8 mouse cellular contexts compared by ENCODE assay signal in the genomic region with DNA sequence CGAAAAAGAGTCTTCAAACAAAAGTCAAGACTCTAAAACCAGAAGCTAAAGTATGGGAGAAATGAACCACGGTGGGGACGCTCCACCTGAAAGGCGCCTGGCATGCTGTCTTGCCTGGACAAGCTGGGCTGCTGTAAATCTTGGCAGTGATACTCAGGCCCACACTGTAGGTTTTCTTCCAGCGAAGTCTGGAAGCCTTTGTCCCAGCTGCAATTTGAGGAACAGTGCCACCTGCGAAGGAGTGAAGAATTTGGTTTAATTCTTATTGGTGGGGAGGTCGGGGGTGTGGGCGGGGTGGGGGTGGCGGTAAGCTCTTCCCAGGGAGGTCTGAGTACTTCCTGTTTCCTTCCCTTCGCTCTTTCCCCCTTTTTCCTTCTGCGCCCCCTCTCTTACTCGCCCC. TPM values are rescaled to one million over a fixed set of nuclear protein-coding genes. Genes with fewer than 3 reads are reported as not detected.
DNase-seq lines count a peak whose midpoint lies in the region; ATAC-seq lines count a peak whose summit lies in the region.

No protein-coding gene starts in this region.

- H3K9ac ChIP-seq in kidney, embryonic 15.5 days = no peak overlapping the region
- peak overlapping the region; percentile 55 for H3K9ac ChIP-seq in embryonic facial prominence, embryonic 11.5 days (replicated peaks; ENCODE audit: low read length)
- peak overlapping the region; percentile 22; the same call in 1 of the 2 replicates for H3K9ac ChIP-seq in hindbrain, embryonic 14.5 days
- peak overlapping the region; percentile 40; the same call in 1 of the 2 replicates for H3K9ac ChIP-seq in midbrain, embryonic 15.5 days

- H3K4me2 ChIP-seq in kidney, embryonic 15.5 days = peak overlapping the region; percentile 69
- peak overlapping the region; percentile 60 for H3K4me2 ChIP-seq in embryonic facial prominence, embryonic 11.5 days (ENCODE audit: low read depth, low read length)
- H3K4me2 ChIP-seq in hindbrain, embryonic 14.5 days (replicated peaks) = peak overlapping the region; percentile 49
- peak overlapping the region; percentile 75 for H3K4me2 ChIP-seq in midbrain, embryonic 15.5 days

- no peak overlapping the region for H3K27ac ChIP-seq in kidney, embryonic 15.5 days
- H3K27ac ChIP-seq in embryonic facial prominence, embryonic 11.5 days (replicated peaks; ENCODE audit: low read depth, low read length) = no peak overlapping the region
- no peak overlapping the region for H3K27ac ChIP-seq in hindbrain, embryonic 14.5 days
- H3K27ac ChIP-seq in midbrain, embryonic 15.5 days = no peak overlapping the region; the same call in 1 of the 2 replicates

- WGBS in kidney, embryonic 15.5 days = 8% methylated on average over 10 of the region's 12 CpGs
- WGBS in embryonic facial prominence, embryonic 11.5 days = 9% methylated on average over 9 of the region's 12 CpGs
- 6% methylated on average over 10 of the region's 12 CpGs for WGBS in hindbrain, embryonic 14.5 days
- WGBS in midbrain, embryonic 15.5 days = 10% methylated on average over 10 of the region's 12 CpGs

- no peaks in the 10 kb centered on the region for H3K9me3 ChIP-seq in kidney, embryonic 15.5 days (replicated peaks)
- H3K9me3 ChIP-seq in embryonic facial prominence, embryonic 11.5 days (replicated peaks; ENCODE audit: control insufficient read depth, low read length) = no peaks in the 10 kb centered on the region
- no peaks in the 10 kb centered on the region for H3K9me3 ChIP-seq in hindbrain, embryonic 14.5 days (ENCODE audit: control insufficient read depth, low read length)
- H3K9me3 ChIP-seq in midbrain, embryonic 15.5 days = no peaks in the 10 kb centered on the region

- H3K4me1 ChIP-seq in kidney, embryonic 15.5 days = peaks cover 15% of the 10 kb centered on the region
- no peaks in the 10 kb centered on the region for H3K4me1 ChIP-seq in embryonic facial prominence, embryonic 11.5 days (ENCODE audit: control insufficient read depth, insufficient read depth, low read length)
- H3K4me1 ChIP-seq in hindbrain, embryonic 14.5 days (replicated peaks; ENCODE audit: control insufficient read depth, insufficient read depth, low read length) = peaks cover 6% of the 10 kb centered on the region; the same call in 1 of the 2 replicates
- peaks cover 12% of the 10 kb centered on the region for H3K4me1 ChIP-seq in midbrain, embryonic 15.5 days

- peak; percentile 55 for ATAC-seq in kidney, embryonic 15.5 days (replicated peaks; ENCODE audit: low FRiP score)
- ATAC-seq in embryonic facial prominence, embryonic 11.5 days (replicated peaks; ENCODE audit: insufficient number of reproducible peaks, low FRiP score, low TSS enrichment, low read depth) = peak; percentile 45
- 0 out of 2 replicates have a peak, but pooled peaks have one; percentile 34 for ATAC-seq in hindbrain, embryonic 14.5 days (ENCODE audit: low FRiP score)
- ATAC-seq in midbrain, embryonic 15.5 days (replicated peaks) = peak; percentile 45
- ATAC-seq in activated CD4-positive, CD25-positive, alpha-beta regulatory T cell, adult 4 months = no peak

- peak overlapping the region; percentile 41 for H3K4me3 ChIP-seq in kidney, embryonic 15.5 days (replicated peaks)
- peak overlapping the region; percentile 28 for H3K4me3 ChIP-seq in embryonic facial prominence, embryonic 11.5 days (ENCODE audit: low read depth, low read length)
- H3K4me3 ChIP-seq in hindbrain, embryonic 14.5 days (replicated peaks; ENCODE audit: low read length) = peak overlapping the region; percentile 27
- H3K4me3 ChIP-seq in midbrain, embryonic 15.5 days = peak overlapping the region; percentile 40

- no peaks in the 10 kb centered on the region for H3K36me3 ChIP-seq in kidney, embryonic 15.5 days
- no peaks in the 10 kb centered on the region for H3K36me3 ChIP-seq in embryonic facial prominence, embryonic 11.5 days (replicated peaks; ENCODE audit: control insufficient read depth, insufficient read depth, low read depth, low read length)
- no peaks in the 10 kb centered on the region for H3K36me3 ChIP-seq in hindbrain, embryonic 14.5 days (replicated peaks; ENCODE audit: control insufficient read depth, insufficient read depth)
- no peaks in the 10 kb centered on the region for H3K36me3 ChIP-seq in midbrain, embryonic 15.5 days (replicated peaks)

- H3K27me3 ChIP-seq in kidney, embryonic 15.5 days = peaks cover 66% of the 10 kb centered on the region
- peaks cover 15% of the 10 kb centered on the region for H3K27me3 ChIP-seq in embryonic facial prominence, embryonic 11.5 days (ENCODE audit: control insufficient read depth, insufficient read depth, low read length)
- peaks cover 77% of the 10 kb centered on the region for H3K27me3 ChIP-seq in hindbrain, embryonic 14.5 days (ENCODE audit: control insufficient read depth, insufficient read depth, low read length)
- H3K27me3 ChIP-seq in midbrain, embryonic 15.5 days (replicated peaks) = peaks cover 34% of the 10 kb centered on the region

- no peak for DNase-seq in kidney, postnatal 10 days
- peak; percentile 50 for DNase-seq in embryonic facial prominence, embryonic 11.5 days (ENCODE audit: low spot score)
- DNase-seq in hindbrain, embryonic 14.5 days (ENCODE audit: low spot score) = no peak
- no peak for DNase-seq in spleen, postnatal 10 days (ENCODE audit: low spot score in 2 of 2)
- DNase-seq in frontal cortex, postnatal 10 days (ENCODE audit: low spot score in 2 of 2) = no peak

RNA-seq across cellular contexts. Expression of gene Six3, which starts 31.9 kb away (rescaled TPM):
- not detected in 2 replicates for polyA plus RNA-seq in kidney, embryonic 15.5 days (2015; fragmentation: Nextera tagmentation; extraction: Ambion mirVana)
- polyA plus RNA-seq in embryonic facial prominence, embryonic 11.5 days (2014; fragmentation: Nextera tagmentation; extraction: Ambion mirVana) = 9.5 and 10.5 TPM in 2 replicates
- polyA plus RNA-seq in hindbrain, embryonic 14.5 days (2014; fragmentation: Nextera tagmentation; extraction: Ambion mirVana) = 0.52 TPM in 1 of 2 replicates, not detected in the other
- 30.2 and 30.4 TPM in 2 replicates for polyA plus RNA-seq in midbrain, embryonic 15.5 days (2015; fragmentation: Nextera tagmentation; extraction: Ambion mirVana)
- polyA plus RNA-seq in activated CD4-positive, CD25-positive, alpha-beta regulatory T cell, adult 4 months (2017; shearing (Covaris generic)) = not detected

RNA-seq across cellular contexts. Expression of gene Six2, which starts 42.8 kb away (rescaled TPM):
- 16.9 and 18.9 TPM in 2 replicates for polyA plus RNA-seq in kidney, embryonic 15.5 days (2015; fragmentation: Nextera tagmentation; extraction: Ambion mirVana)
- polyA plus RNA-seq in embryonic facial prominence, embryonic 11.5 days (2014; fragmentation: Nextera tagmentation; extraction: Ambion mirVana) = 42.5 and 55.0 TPM in 2 replicates
- 0.55 and 0.64 TPM in 2 replicates for polyA plus RNA-seq in hindbrain, embryonic 14.5 days (2014; fragmentation: Nextera tagmentation; extraction: Ambion mirVana)
- 0.27 and 0.49 TPM in 2 replicates for polyA plus RNA-seq in midbrain, embryonic 15.5 days (2015; fragmentation: Nextera tagmentation; extraction: Ambion mirVana)
- not detected for polyA plus RNA-seq in activated CD4-positive, CD25-positive, alpha-beta regulatory T cell, adult 4 months (2017; shearing (Covaris generic))

Comparison
In these comparisons a context has a peak if more than half of its experiments do, and no peak if none do; other contexts are left out.
1. RNA of gene Six2, which starts 42.8 kb away (polyA plus RNA-seq): 42.5 to 55.0 TPM in embryonic facial prominence, embryonic 11.5 days and 16.9 to 18.9 TPM in kidney, embryonic 15.5 days; 0.55 to 0.64 TPM in hindbrain, embryonic 14.5 days, 0.27 to 0.49 TPM in midbrain, embryonic 15.5 days and not detected in activated CD4-positive, CD25-positive, alpha-beta regulatory T cell, adult 4 months; every median in the first group is over 10 times any median in the second.
2. Peak in every context shown above with its lines, with median percentiles within 50 percentile points of each other: H3K4me2 ChIP-seq and H3K4me3 ChIP-seq.